Mouse (Mus musculus) forebrain, postnatal 0 days (tissue): Measurements from ENCODE around the gene Ccdc92b. TPM values are rescaled to one million over a fixed set of nuclear protein-coding genes. Genes with fewer than 3 reads are reported as not detected.

Experiments
- ATAC-seq: fragments of 200-750 bp; cut with Nextera tagmentation; 2 replicates; pipeline ENCODE4 v1.8.0; 2017; ENCODE audit warnings: mild to moderate bottlenecking, moderate library complexity
- DNase-seq: peaks from one replicate; pipeline ENCODE4 v3.0.0-alpha.2; 2015
- H3K27ac ChIP-seq: fragments of 300-500 bp; sonication (generic); 2 replicates; pipeline ENCODE4 v1.5.1; 2014; ENCODE audit warnings: low read depth, mild to moderate bottlenecking, antibody characterized with exemption, low read length, moderate library complexity, mixed read lengths
- H3K27me3 ChIP-seq: fragments of 300-500 bp; sonication (generic); 2 replicates; pipeline ENCODE4 v1.6.1; 2014; ENCODE audit warnings: mild to moderate bottlenecking, low read length, mixed read lengths; ENCODE audit not compliant: insufficient read depth
- H3K36me3 ChIP-seq: fragments of 300-500 bp; sonication (generic); 2 replicates; pipeline ENCODE4 v1.6.1; 2014; ENCODE audit warnings: mild to moderate bottlenecking, moderate library complexity; ENCODE audit not compliant: insufficient read depth
- H3K4me1 ChIP-seq: fragments of 300-500 bp; sonication (generic); 2 replicates; pipeline ENCODE4 v1.6.1; 2014; ENCODE audit warnings: antibody characterized with exemption; ENCODE audit not compliant: insufficient read depth
- H3K4me2 ChIP-seq: fragments of 300-500 bp; sonication (generic); 2 replicates; pipeline ENCODE4 v1.6.1; 2014; ENCODE audit warnings: low read depth, mild to moderate bottlenecking, moderate library complexity
- H3K4me3 ChIP-seq: fragments of 300-500 bp; sonication (generic); 2 replicates; pipeline ENCODE4 v1.5.1; 2014; ENCODE audit warnings: low read depth, low read length, mixed read lengths
- H3K9ac ChIP-seq: fragments of 300-500 bp; sonication (generic); 2 replicates; pipeline ENCODE4 v1.6.1; 2014; ENCODE audit warnings: mild to moderate bottlenecking
- H3K9me3 ChIP-seq: fragments of 300-500 bp; sonication (generic); 2 replicates; pipeline ENCODE4 v1.6.1; 2016; ENCODE audit warnings: low read length
- CTCF ChIP-seq: sonication (generic); IDR thresholded peaks from 2 replicates; pipeline ENCODE4 v1.5.1; 2016; ENCODE audit warnings: antibody characterized with exemption, control low read depth, low read depth
- WGBS: fragments of 180-500 bp; shearing (Covaris S2); extraction: QIAGEN DNeasy Blood & Tissue Kit; methylation state at CpG from one replicate; pipeline ENCODE4 v1.1.7; 2014; 5-methylcytosine and 5-hydroxymethylcytosine counted together
- polyA plus RNA-seq: library from polyadenylated mRNA; unstranded; fragments of >200 nt; fragmentation: Nextera tagmentation; extraction: Ambion mirVana; gene quantifications from 2 replicates; pipeline ENCODE4 v1.2.1, GENCODE M21; 2015
- total RNA-seq: library from RNA; depleted of rRNA; stranded (reverse); fragments of >200 nt; gene quantifications from 2 replicates; pipeline ENCODE4 v1.2.3, GENCODE M21; 2014; rRNA removed

The Ccdc92b gene
- total and polyA plus RNA-seq, 2 experiments from 2014 or later, result 4.1 to 14.2 TPM

DNA sequence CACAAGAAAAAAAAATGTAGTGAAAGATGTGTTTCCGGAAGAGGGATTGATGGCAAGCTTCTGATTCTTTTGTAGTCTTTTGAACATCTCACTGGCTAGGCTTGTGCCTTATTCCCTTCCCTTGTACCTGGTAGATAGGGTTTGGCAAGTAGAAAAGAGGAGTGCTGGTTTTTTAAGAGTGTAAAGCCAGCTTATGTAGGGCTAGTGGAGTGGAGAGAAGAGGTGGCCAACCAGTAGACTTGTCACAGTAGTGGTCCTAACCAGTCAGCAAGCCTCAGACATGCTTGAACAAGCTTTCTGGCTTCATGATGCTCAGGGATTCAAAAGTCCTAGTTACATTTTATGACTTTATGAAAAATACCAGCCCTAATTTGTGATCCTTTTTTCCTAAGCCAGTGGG, 51.6 kb downstream of the Ccdc92b start:
- WGBS, result 82% methylated on average over 1 of the region's 1 CpGs
- no peak for TF ChIP-seq CTCF
- no peak for ATAC-seq

DNA sequence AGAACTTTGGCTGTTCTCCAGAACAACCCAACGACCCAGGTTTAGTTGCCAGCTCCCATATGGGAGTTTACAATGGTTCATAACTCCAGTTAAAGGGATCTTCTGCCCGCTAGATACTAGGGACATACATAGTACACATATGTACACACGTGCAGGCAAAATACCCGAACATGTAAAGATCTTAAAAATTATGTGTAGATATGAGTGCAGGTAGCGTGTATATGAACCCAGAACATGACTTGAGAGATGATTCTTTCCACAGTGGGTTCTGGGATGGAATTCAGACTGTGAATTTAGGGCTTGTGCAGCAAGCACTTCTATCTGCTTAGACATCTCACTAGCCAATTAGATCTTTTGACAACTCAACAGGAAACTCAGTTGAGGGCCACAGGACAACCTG, 52.4 kb downstream of the Ccdc92b start:
- Histone ChIP-seq H3K4me3 (no peak overlapping the region), H3K4me1 (no peaks in the 10 kb centered on the region), H3K36me3 (peaks cover 47% of the 10 kb centered on the region), H3K4me2 (no peak overlapping the region), H3K27ac (no peak overlapping the region), H3K9ac (no peak overlapping the region), H3K27me3 (no peaks in the 10 kb centered on the region), H3K9me3 (no peaks in the 10 kb centered on the region)
- no peak for TF ChIP-seq CTCF
- 92% methylated on average over 5 of the region's 5 CpGs for WGBS
- ATAC-seq, result no peak
- DNase-seq, result peak; percentile 22

More for the DNA sequence above, 51.6 kb downstream of the Ccdc92b start:
- H3K4me3 ChIP-seq, result no peak overlapping the region
- H3K4me1 ChIP-seq, result no peaks in the 10 kb centered on the region
- H3K27me3 ChIP-seq, result no peaks in the 10 kb centered on the region
- H3K27ac ChIP-seq, result no peak overlapping the region
- no peak for DNase-seq
- no peak overlapping the region for H3K9ac ChIP-seq
- H3K9me3 ChIP-seq, result no peaks in the 10 kb centered on the region
- H3K4me2 ChIP-seq, result no peak overlapping the region
- H3K36me3 ChIP-seq, result peaks cover 55% of the 10 kb centered on the region

DNA sequence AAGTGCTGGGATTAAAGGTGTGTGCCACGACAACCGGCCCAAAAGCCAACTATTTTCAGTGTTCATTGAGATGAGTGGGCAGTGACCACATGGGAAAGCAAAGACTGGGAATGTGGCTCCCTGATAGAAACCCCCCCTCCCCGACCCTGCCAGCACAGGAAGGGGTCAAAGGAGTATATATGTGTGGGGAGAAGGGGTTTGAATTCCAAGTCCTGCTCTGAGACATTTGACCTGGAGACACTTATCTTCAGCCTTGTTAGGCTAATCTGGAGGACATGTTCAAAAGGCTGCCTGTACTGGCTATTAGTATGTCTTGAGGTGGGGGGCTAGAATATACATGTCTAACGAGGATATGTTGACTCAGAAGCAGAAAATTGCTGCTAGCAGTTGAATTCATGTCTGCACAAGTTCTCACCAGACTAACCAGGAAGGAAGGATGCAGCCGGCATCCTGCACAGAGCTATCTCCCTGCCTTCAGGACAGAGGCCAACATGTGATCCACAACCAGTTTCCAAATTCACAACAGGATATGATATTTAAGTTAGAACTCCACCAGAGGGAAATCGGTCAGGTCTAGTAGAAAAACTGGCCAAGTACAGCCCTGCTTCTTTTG, 53.6 kb downstream of the Ccdc92b start:
- 85% methylated on average over 6 of the region's 6 CpGs for WGBS
- H3K4me2 ChIP-seq, result no peak overlapping the region
- no peaks in the 10 kb centered on the region for H3K4me1 ChIP-seq
- no peak overlapping the region for H3K4me3 ChIP-seq
- H3K27me3 ChIP-seq, result no peaks in the 10 kb centered on the region
- no peaks in the 10 kb centered on the region for H3K9me3 ChIP-seq
- no peak overlapping the region for H3K27ac ChIP-seq
- H3K36me3 ChIP-seq, result peaks cover 40% of the 10 kb centered on the region
- ATAC-seq (no peak), DNase-seq (peak; percentile 9)
- no peak overlapping the region for H3K9ac ChIP-seq
- TF ChIP-seq CTCF, result no peak

DNA sequence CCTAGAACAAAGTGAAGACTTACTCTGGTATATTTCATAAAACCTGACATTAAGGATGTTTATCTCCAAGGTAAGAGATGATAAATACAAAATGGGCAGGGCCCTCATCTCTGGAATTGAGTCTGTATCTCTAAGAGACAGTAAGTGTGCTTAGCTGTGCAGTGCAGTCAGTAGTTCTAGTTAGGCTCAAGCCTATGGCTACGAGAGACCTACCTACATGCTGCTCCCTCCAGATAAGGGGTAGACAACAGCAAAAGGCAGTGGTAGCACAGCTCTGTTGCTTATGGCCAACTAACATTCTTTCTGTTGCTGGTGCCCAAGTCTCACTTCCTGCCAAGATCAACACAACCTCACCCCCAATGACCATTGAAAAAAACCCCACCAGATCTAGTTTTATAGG, 54.2 kb downstream of the Ccdc92b start:
- H3K4me2 ChIP-seq, result no peak overlapping the region
- H3K9me3 ChIP-seq, result no peaks in the 10 kb centered on the region
- no peaks in the 10 kb centered on the region for H3K4me1 ChIP-seq
- ATAC-seq (no peak), DNase-seq (no peak)
- no peak for TF ChIP-seq CTCF
- no peak overlapping the region for H3K9ac ChIP-seq
- no peak overlapping the region for H3K27ac ChIP-seq
- WGBS, result 97% methylated on average over 1 of the region's 1 CpGs
- H3K4me3 ChIP-seq, result no peak overlapping the region
- H3K36me3 ChIP-seq, result peaks cover 45% of the 10 kb centered on the region
- H3K27me3 ChIP-seq, result no peaks in the 10 kb centered on the region

DNA sequence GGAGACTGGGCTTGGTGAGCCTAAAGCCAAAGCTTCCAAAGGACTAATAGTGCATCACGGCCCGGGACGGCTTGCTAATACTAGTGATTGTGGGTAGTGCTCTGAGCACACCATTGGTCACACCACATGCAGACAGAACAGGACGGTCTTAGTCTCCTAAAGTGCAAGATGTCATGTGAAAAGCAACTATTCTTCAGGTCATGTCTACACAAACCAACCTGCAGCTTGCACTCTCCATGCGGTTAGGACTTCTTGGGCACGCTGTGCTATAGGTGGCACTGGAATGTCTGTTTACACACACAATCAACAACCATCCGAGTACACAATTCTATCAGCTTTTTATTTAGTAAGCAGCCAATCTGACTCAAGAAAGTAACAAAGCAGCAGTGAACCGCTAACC, 55.3 kb downstream of the Ccdc92b start:
- H3K4me2 ChIP-seq, result no peak overlapping the region
- 94% methylated on average over 8 of the region's 8 CpGs for WGBS
- no peaks in the 10 kb centered on the region for H3K9me3 ChIP-seq
- H3K36me3 ChIP-seq, result peaks cover 48% of the 10 kb centered on the region
- no peak for TF ChIP-seq CTCF
- no peak overlapping the region for H3K27ac ChIP-seq
- no peak for ATAC-seq
- no peaks in the 10 kb centered on the region for H3K27me3 ChIP-seq
- H3K4me1 ChIP-seq, result no peaks in the 10 kb centered on the region
- H3K9ac ChIP-seq, result no peak overlapping the region
- no peak overlapping the region for H3K4me3 ChIP-seq
- no peak for DNase-seq

DNA sequence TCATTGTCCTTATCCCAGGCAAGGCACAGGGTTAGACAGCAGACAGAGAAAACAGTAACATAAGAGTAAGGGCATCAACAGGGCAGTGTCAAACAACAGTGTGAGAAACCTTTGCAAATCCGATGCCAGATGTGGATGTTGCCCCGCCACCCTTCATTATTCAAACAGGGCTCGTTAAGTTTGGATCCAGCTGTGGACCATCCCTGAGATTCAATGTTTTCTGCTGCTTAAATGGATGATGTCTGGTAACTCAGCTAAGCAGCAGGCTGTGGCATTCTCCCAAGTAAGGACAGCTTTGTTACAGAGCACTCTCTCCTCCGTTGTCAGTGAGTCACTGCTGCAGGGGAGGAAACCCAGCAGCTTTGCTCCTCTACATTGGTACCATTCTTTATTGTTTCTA, 55.8 kb downstream of the Ccdc92b start:
- TF ChIP-seq CTCF, result no peak
- no peak overlapping the region for H3K4me2 ChIP-seq
- no peak overlapping the region for H3K4me3 ChIP-seq
- no peak overlapping the region for H3K27ac ChIP-seq
- no peaks in the 10 kb centered on the region for H3K27me3 ChIP-seq
- no peak overlapping the region for H3K9ac ChIP-seq
- H3K4me1 ChIP-seq, result no peaks in the 10 kb centered on the region
- no peaks in the 10 kb centered on the region for H3K9me3 ChIP-seq
- 54% methylated on average over 4 of the region's 4 CpGs for WGBS
- DNase-seq, result no peak
- ATAC-seq, result no peak
- peaks cover 48% of the 10 kb centered on the region for H3K36me3 ChIP-seq

Other genes with a start within 250 kb of the Ccdc92b start
- gene Rap1gap2, start 8.7 kb upstream of the Ccdc92b start, total RNA-seq, result 43.7 and 52.5 TPM in 2 replicates
- gene Rap1gap2, start 8.7 kb upstream of the Ccdc92b start, polyA plus RNA-seq, result 9.9 and 12.2 TPM in 2 replicates
- gene Cluh, start 29.9 kb downstream of the Ccdc92b start, total RNA-seq, result 44.3 and 62.4 TPM in 2 replicates
- gene Cluh, start 29.9 kb downstream of the Ccdc92b start, polyA plus RNA-seq, result 9.1 and 12.9 TPM in 2 replicates
- gene Pafah1b1, start 105.1 kb downstream of the Ccdc92b start, total RNA-seq, result 200 and 248 TPM in 2 replicates
- 57.4 and 64.1 TPM in 2 replicates for gene Pafah1b1, start 105.1 kb downstream of the Ccdc92b start, polyA plus RNA-seq
- 18.7 and 19.9 TPM in 2 replicates for gene Mettl16, start 151.2 kb downstream of the Ccdc92b start, total RNA-seq
- 17.5 and 22.0 TPM in 2 replicates for gene Mettl16, start 151.2 kb downstream of the Ccdc92b start, polyA plus RNA-seq
- gene Mnt, start 211.3 kb downstream of the Ccdc92b start, total RNA-seq, result 14.2 and 15.9 TPM in 2 replicates
- gene Mnt, start 211.3 kb downstream of the Ccdc92b start, polyA plus RNA-seq, result 6.8 and 8.1 TPM in 2 replicates